Mouse (Mus musculus) lung, postnatal 0 days (tissue): ENCODE data around the gene Prpf31. TPM values are rescaled to one million over a fixed set of nuclear protein-coding genes. Genes with fewer than 3 reads are reported as not detected.

Experiments used
- ATAC-seq: fragments of 200-750 bp; cut with Nextera tagmentation; 2 replicates; pipeline ENCODE4 v1.8.0; 2017; ENCODE audit warnings: moderate library complexity
- DNase-seq: peaks from one replicate; pipeline ENCODE4 v3.0.0-alpha.2; 2016; ENCODE audit warnings: low spot score
- H3K27ac ChIP-seq: fragments of 300-500 bp; sonication (generic); 2 replicates; pipeline ENCODE4 v1.5.1; 2014; ENCODE audit warnings: antibody characterized with exemption, mild to moderate bottlenecking, low read length, mixed read lengths
- H3K27me3 ChIP-seq: fragments of 300-500 bp; sonication (generic); replicated peaks from 2 replicates; pipeline ENCODE4 v1.6.1; 2014; ENCODE audit warnings: low read length, mixed read lengths; ENCODE audit not compliant: insufficient read depth
- H3K36me3 ChIP-seq: fragments of 300-500 bp; sonication (generic); 2 replicates; pipeline ENCODE4 v1.6.1; 2014; ENCODE audit warnings: low read length, mixed read lengths; ENCODE audit not compliant: insufficient read depth
- H3K4me1 ChIP-seq: fragments of 300-500 bp; sonication (generic); 2 replicates; pipeline ENCODE4 v1.6.1; 2014; ENCODE audit warnings: antibody characterized with exemption, low read depth, low read length, mixed read lengths; ENCODE audit not compliant: insufficient read depth
- H3K4me2 ChIP-seq: fragments of 300-500 bp; sonication (generic); replicated peaks from 2 replicates; pipeline ENCODE4 v1.6.1; 2014; ENCODE audit warnings: low read depth, mild to moderate bottlenecking, low read length, moderate library complexity, mixed read lengths
- H3K4me3 ChIP-seq: fragments of 300-500 bp; sonication (generic); 2 replicates; pipeline ENCODE4 v1.5.1; 2014; ENCODE audit warnings: low read depth, low read length
- H3K9ac ChIP-seq: fragments of 300-500 bp; sonication (generic); replicated peaks from 2 replicates; pipeline ENCODE4 v1.6.1; 2014; ENCODE audit warnings: low read depth, mild to moderate bottlenecking
- H3K9me3 ChIP-seq: fragments of 300-500 bp; sonication (generic); 2 replicates; pipeline ENCODE4 v1.6.1; 2016; ENCODE audit warnings: low read length, mixed read lengths
- CTCF ChIP-seq: IDR thresholded peaks from 2 replicates; pipeline ENCODE4 v1.5.1; 2016; ENCODE audit warnings: antibody characterized with exemption, mild to moderate bottlenecking
- EP300 ChIP-seq: IDR thresholded peaks from 2 replicates; pipeline ENCODE4 v1.6.1; 2016; ENCODE audit warnings: antibody characterized with exemption, mild to moderate bottlenecking, control low read depth
- WGBS: fragments of 180-500 bp; shearing (Covaris S2); extraction: QIAGEN DNeasy Blood & Tissue Kit; methylation state at CpG from one replicate; pipeline ENCODE4 v1.1.7; 2014; 5-methylcytosine and 5-hydroxymethylcytosine counted together
- polyA plus RNA-seq: library from polyadenylated mRNA; unstranded; fragments of >200 nt; fragmentation: Nextera tagmentation; extraction: Ambion mirVana; gene quantifications from 2 replicates; pipeline ENCODE4 v1.2.1, GENCODE M21; 2015

The Prpf31 gene
- polyA plus RNA-seq, 1 experiment from 2014 or later = 36.6 TPM

GRCm38 (mm10) chr7:3644348-3644671 lies 14.5 kb downstream of the Prpf31 start:
- Histone ChIP-seq H3K27ac (peak overlapping the region; percentile 33; the same call in 1 of the 2 replicates), H3K9ac (no peak overlapping the region), H3K4me1 (peaks cover 14% of the 10 kb centered on the region), H3K4me3 (peak overlapping the region; percentile 33), H3K36me3 (no peaks in the 10 kb centered on the region; the same call in 1 of the 2 replicates), H3K27me3 (no peaks in the 10 kb centered on the region), H3K4me2 (peak overlapping the region; percentile 49), H3K9me3 (no peaks in the 10 kb centered on the region)
- WGBS = under 1% methylated on average over 11 of the region's 11 CpGs
- TF ChIP-seq EP300 (no peak), CTCF (no peak)
- no peak for DNase-seq
- ATAC-seq = no peak

- ATAC-seq = peak; percentile 97
- no peaks in the 10 kb centered on the region; the same call in 1 of the 2 replicates for H3K36me3 ChIP-seq
- peak; percentile 100 for DNase-seq
- H3K9ac ChIP-seq = peak within 1 kb of the TSS; percentile 99
- H3K4me1 ChIP-seq = peaks cover 14% of the 10 kb centered on the region
- no peaks in the 10 kb centered on the region for H3K9me3 ChIP-seq
- peak within 1 kb of the TSS; percentile 93 for H3K4me2 ChIP-seq
- WGBS = under 1% methylated on average over 46 of the region's 58 CpGs
- H3K27me3 ChIP-seq = no peaks in the 10 kb centered on the region
- TF ChIP-seq EP300 (peak; percentile 83), CTCF (no peak)
- peak within 1 kb of the TSS; percentile 98 for H3K4me3 ChIP-seq
- H3K27ac ChIP-seq = peak within 1 kb of the TSS; percentile 99
Observed at GRCm38 (mm10) chr7:3644672-3645487, 15.1 kb downstream of the Prpf31 start, which contains the start of gene Cnot3. TSS of gene Cnot3 (plus strand) at chr7:3645268.

- Histone ChIP-seq H3K27me3 (no peaks in the 10 kb centered on the region), H3K4me3 (peak overlapping the region; percentile 98), H3K9ac (peak overlapping the region; percentile 99), H3K36me3 (peaks cover 1% of the 10 kb centered on the region; the same call in 1 of the 2 replicates), H3K4me1 (peaks cover 14% of the 10 kb centered on the region), H3K9me3 (no peaks in the 10 kb centered on the region), H3K27ac (peak overlapping the region; percentile 99), H3K4me2 (peak overlapping the region; percentile 93)
- no peak for TF ChIP-seq EP300
- no peak for TF ChIP-seq CTCF
- WGBS = under 1% methylated on average over 28 of the region's 58 CpGs
- ATAC-seq = peak; percentile 16
- DNase-seq = no peak
Observed at GRCm38 (mm10) chr7:3645488-3646025, 15.8 kb downstream of the Prpf31 start.

GRCm38 (mm10) chr7:3646188-3646587 lies 16.4 kb downstream of the Prpf31 start:
- DNase-seq (no peak), ATAC-seq (no peak)
- H3K27ac ChIP-seq = peak overlapping the region; percentile 99; the same call in 1 of the 2 replicates
- TF ChIP-seq EP300 (no peak), CTCF (no peak)
- 7% methylated on average over 9 of the region's 9 CpGs for WGBS
- peak overlapping the region; percentile 93 for H3K4me2 ChIP-seq
- H3K9me3 ChIP-seq = no peaks in the 10 kb centered on the region
- peaks cover 14% of the 10 kb centered on the region for H3K4me1 ChIP-seq
- H3K27me3 ChIP-seq = no peaks in the 10 kb centered on the region
- H3K9ac ChIP-seq = peak overlapping the region; percentile 99
- peaks cover 5% of the 10 kb centered on the region; the same call in 1 of the 2 replicates for H3K36me3 ChIP-seq
- peak overlapping the region; percentile 98 for H3K4me3 ChIP-seq

- WGBS = 58% methylated on average over 4 of the region's 4 CpGs
- ATAC-seq (no peak), DNase-seq (no peak)
- TF ChIP-seq EP300 (no peak), CTCF (no peak)
- no peak overlapping the region for H3K27ac ChIP-seq
- peak overlapping the region; percentile 93 for H3K4me2 ChIP-seq
- H3K4me3 ChIP-seq = peak overlapping the region; percentile 98; the same call in 1 of the 2 replicates
- no peaks in the 10 kb centered on the region for H3K27me3 ChIP-seq
- no peaks in the 10 kb centered on the region for H3K9me3 ChIP-seq
- H3K9ac ChIP-seq = peak overlapping the region; percentile 99
- peaks cover 14% of the 10 kb centered on the region for H3K4me1 ChIP-seq
- H3K36me3 ChIP-seq = peaks cover 10% of the 10 kb centered on the region; the same call in 1 of the 2 replicates
Observed at GRCm38 (mm10) chr7:3646641-3647040, 16.9 kb downstream of the Prpf31 start.

GRCm38 (mm10) chr7:3656966-3657365 lies 27.2 kb downstream of the Prpf31 start:
- no peak for ATAC-seq
- Histone ChIP-seq H3K9ac (no peak overlapping the region), H3K27ac (no peak overlapping the region), H3K27me3 (no peaks in the 10 kb centered on the region), H3K36me3 (peaks cover 79% of the 10 kb centered on the region), H3K9me3 (no peaks in the 10 kb centered on the region), H3K4me2 (no peak overlapping the region), H3K4me1 (no peaks in the 10 kb centered on the region), H3K4me3 (no peak overlapping the region)
- TF ChIP-seq CTCF (no peak), EP300 (no peak)
- no peak for DNase-seq
- WGBS = 71% methylated on average over 4 of the region's 4 CpGs
